Mouse (Mus musculus): ENCODE data around the gene Mllt11. TPM values are rescaled to one million over a fixed set of nuclear protein-coding genes. Genes with fewer than 3 reads are reported as not detected.
A peak's percentile ranks its signal among the peaks of the same experiment; 100 is the strongest.

The Mllt11 gene
- polyA plus RNA-seq, 1 experiment from 2014 or later = 570 TPM

GRCm38 (mm10) chr3:95270766-95271364 lies 38.9 kb upstream of the Mllt11 start:
- Histone ChIP-seq H3K27me3 (ENCODE audit: control insufficient read depth, insufficient read depth, low read length) (no peaks in the 10 kb centered on the region), H3K4me2 (replicated peaks) (no peak overlapping the region), H3K9ac (no peak overlapping the region), H3K9me3 (ENCODE audit: control insufficient read depth, low read length) (no peaks in the 10 kb centered on the region), H3K4me1 (replicated peaks; ENCODE audit: control insufficient read depth, insufficient read depth, low read length) (no peaks in the 10 kb centered on the region), H3K4me3 (replicated peaks; ENCODE audit: low read length) (no peak overlapping the region), H3K27ac (no peak overlapping the region), H3K36me3 (replicated peaks; ENCODE audit: control insufficient read depth, insufficient read depth) (peaks cover 28% of the 10 kb centered on the region)
- WGBS = 86% methylated on average over 12 of the region's 12 CpGs
- DNase-seq (ENCODE audit: low spot score) = no peak
- no peak for ATAC-seq (ENCODE audit: low FRiP score)

DNA sequence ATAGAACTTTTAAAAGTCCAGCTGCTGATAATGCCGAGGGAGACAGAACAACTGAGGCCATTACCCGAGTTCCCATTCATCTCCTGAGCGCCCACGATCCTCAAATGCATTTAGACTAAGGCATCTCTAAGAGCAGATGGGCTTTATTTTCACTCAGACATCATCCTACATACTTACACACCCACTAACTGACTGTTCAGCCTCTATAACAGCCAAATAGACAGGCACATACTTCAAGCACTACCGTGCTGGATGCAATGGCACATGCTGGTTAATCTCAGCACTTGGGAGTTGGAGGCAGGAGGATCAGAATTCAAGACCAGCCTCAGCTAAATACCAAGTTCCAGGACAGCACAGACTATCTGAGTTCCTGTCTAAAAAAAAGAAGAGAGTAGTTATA lies 37.8 kb upstream of the Mllt11 start:
- DNase-seq (ENCODE audit: low spot score) (no peak), ATAC-seq (ENCODE audit: low FRiP score) (no peak)
- Histone ChIP-seq H3K27me3 (ENCODE audit: control insufficient read depth, insufficient read depth, low read length) (no peaks in the 10 kb centered on the region), H3K27ac (no peak overlapping the region), H3K4me1 (replicated peaks; ENCODE audit: control insufficient read depth, insufficient read depth, low read length) (no peaks in the 10 kb centered on the region), H3K4me2 (replicated peaks) (no peak overlapping the region), H3K9ac (no peak overlapping the region), H3K36me3 (replicated peaks; ENCODE audit: control insufficient read depth, insufficient read depth) (peaks cover 33% of the 10 kb centered on the region), H3K4me3 (replicated peaks; ENCODE audit: low read length) (no peak overlapping the region), H3K9me3 (ENCODE audit: control insufficient read depth, low read length) (no peaks in the 10 kb centered on the region)
- WGBS = 92% methylated on average over 5 of the region's 5 CpGs

- H3K4me3 ChIP-seq (replicated peaks; ENCODE audit: low read length) = no peak overlapping the region
- H3K36me3 ChIP-seq (replicated peaks; ENCODE audit: control insufficient read depth, insufficient read depth) = peaks cover 51% of the 10 kb centered on the region
- DNase-seq (ENCODE audit: low spot score) (no peak), ATAC-seq (ENCODE audit: low FRiP score) (no peak)
- H3K27ac ChIP-seq = no peak overlapping the region
- no peaks in the 10 kb centered on the region for H3K9me3 ChIP-seq (ENCODE audit: control insufficient read depth, low read length)
- H3K4me1 ChIP-seq (replicated peaks; ENCODE audit: control insufficient read depth, insufficient read depth, low read length) = no peaks in the 10 kb centered on the region
- H3K27me3 ChIP-seq (ENCODE audit: control insufficient read depth, insufficient read depth, low read length) = no peaks in the 10 kb centered on the region
- no peak overlapping the region for H3K4me2 ChIP-seq (replicated peaks)
- no peak overlapping the region for H3K9ac ChIP-seq
Measured at GRCm38 (mm10) chr3:95267855-95268254, 35.9 kb upstream of the Mllt11 start.

- ATAC-seq (ENCODE audit: low FRiP score) = no peak
- Histone ChIP-seq H3K9ac (no peak overlapping the region), H3K27me3 (ENCODE audit: control insufficient read depth, insufficient read depth, low read length) (no peaks in the 10 kb centered on the region), H3K27ac (no peak overlapping the region), H3K4me2 (replicated peaks) (no peak overlapping the region), H3K36me3 (replicated peaks; ENCODE audit: control insufficient read depth, insufficient read depth) (peaks cover 68% of the 10 kb centered on the region), H3K4me1 (replicated peaks; ENCODE audit: control insufficient read depth, insufficient read depth, low read length) (no peaks in the 10 kb centered on the region), H3K4me3 (replicated peaks; ENCODE audit: low read length) (no peak overlapping the region), H3K9me3 (ENCODE audit: control insufficient read depth, low read length) (no peaks in the 10 kb centered on the region)
- no peak for DNase-seq (ENCODE audit: low spot score)
- WGBS = 97% methylated on average over 3 of the region's 3 CpGs
Measured at GRCm38 (mm10) chr3:95266052-95266451, 34.1 kb upstream of the Mllt11 start.

DNA sequence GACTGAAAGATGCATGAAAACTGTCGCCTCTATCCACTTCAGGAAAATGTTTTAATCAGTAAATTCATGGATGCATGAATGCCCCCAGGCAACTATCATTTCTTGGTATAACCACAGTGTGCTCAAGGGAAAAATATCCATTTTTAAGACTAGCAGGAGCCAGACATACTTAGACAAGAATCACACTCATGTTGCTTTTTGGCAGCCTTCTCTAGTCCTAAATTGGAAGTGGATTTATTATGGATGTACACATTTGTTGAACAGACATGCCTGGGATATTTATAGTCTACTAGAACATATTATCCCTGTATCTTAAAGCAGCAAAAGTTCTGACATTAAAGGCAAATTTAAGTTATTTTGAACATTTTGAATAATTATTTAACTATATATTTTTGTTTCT lies 32.8 kb upstream of the Mllt11 start:
- Histone ChIP-seq H3K9me3 (ENCODE audit: control insufficient read depth, low read length) (no peaks in the 10 kb centered on the region), H3K4me3 (replicated peaks; ENCODE audit: low read length) (no peak overlapping the region), H3K9ac (no peak overlapping the region), H3K4me2 (replicated peaks) (no peak overlapping the region), H3K36me3 (replicated peaks; ENCODE audit: control insufficient read depth, insufficient read depth) (peaks cover 78% of the 10 kb centered on the region), H3K27ac (no peak overlapping the region), H3K27me3 (ENCODE audit: control insufficient read depth, insufficient read depth, low read length) (no peaks in the 10 kb centered on the region), H3K4me1 (replicated peaks; ENCODE audit: control insufficient read depth, insufficient read depth, low read length) (no peaks in the 10 kb centered on the region)
- DNase-seq (ENCODE audit: low spot score) (no peak), ATAC-seq (ENCODE audit: low FRiP score) (no peak)
- WGBS = 66% methylated on average over 1 of the region's 1 CpGs

GRCm38 (mm10) chr3:95263089-95263739 lies 31.2 kb upstream of the Mllt11 start:
- H3K4me1 ChIP-seq (replicated peaks; ENCODE audit: control insufficient read depth, insufficient read depth, low read length) = no peaks in the 10 kb centered on the region
- H3K27ac ChIP-seq = no peak overlapping the region
- 51% methylated on average over 11 of the region's 11 CpGs for WGBS
- no peak overlapping the region for H3K4me2 ChIP-seq (replicated peaks)
- H3K27me3 ChIP-seq (ENCODE audit: control insufficient read depth, insufficient read depth, low read length) = no peaks in the 10 kb centered on the region
- H3K36me3 ChIP-seq (replicated peaks; ENCODE audit: control insufficient read depth, insufficient read depth) = peaks cover 82% of the 10 kb centered on the region
- ATAC-seq (ENCODE audit: low FRiP score) = no peak
- no peaks in the 10 kb centered on the region for H3K9me3 ChIP-seq (ENCODE audit: control insufficient read depth, low read length)
- peak; percentile 34 for DNase-seq (ENCODE audit: low spot score)
- H3K4me3 ChIP-seq (replicated peaks; ENCODE audit: low read length) = no peak overlapping the region
- H3K9ac ChIP-seq = no peak overlapping the region

DNA sequence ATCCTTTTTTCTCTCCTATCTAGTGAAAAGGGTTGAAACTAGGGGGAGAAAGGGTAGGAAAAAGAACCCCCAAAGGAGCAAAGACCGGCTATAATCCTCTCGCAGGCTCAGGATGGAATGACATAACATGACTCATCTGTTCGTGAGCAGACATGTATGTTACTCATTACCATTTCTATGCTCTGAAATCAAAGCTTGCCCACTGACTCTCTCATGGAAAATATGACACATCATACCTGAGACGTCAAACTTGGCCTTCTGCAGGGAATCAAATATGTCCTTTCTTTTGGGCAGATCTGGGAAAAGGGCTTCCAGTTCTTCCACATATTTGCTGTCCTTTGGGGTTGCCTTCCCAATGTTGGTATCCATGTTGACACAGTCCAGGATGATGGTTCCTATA lies 30.0 kb upstream of the Mllt11 start:
- H3K36me3 ChIP-seq (replicated peaks; ENCODE audit: control insufficient read depth, insufficient read depth) = peaks cover 82% of the 10 kb centered on the region

GRCm38 (mm10) chr3:95256931-95257330 lies 25.0 kb upstream of the Mllt11 start:
- 93% methylated on average over 5 of the region's 5 CpGs for WGBS
- no peaks in the 10 kb centered on the region for H3K27me3 ChIP-seq (ENCODE audit: control insufficient read depth, insufficient read depth, low read length)
- DNase-seq (ENCODE audit: low spot score) (no peak), ATAC-seq (ENCODE audit: low FRiP score) (no peak)
- H3K4me1 ChIP-seq (replicated peaks; ENCODE audit: control insufficient read depth, insufficient read depth, low read length) = no peaks in the 10 kb centered on the region
- H3K36me3 ChIP-seq (replicated peaks; ENCODE audit: control insufficient read depth, insufficient read depth) = peaks cover 93% of the 10 kb centered on the region
- no peak overlapping the region for H3K4me3 ChIP-seq (replicated peaks; ENCODE audit: low read length)
- no peak overlapping the region for H3K4me2 ChIP-seq (replicated peaks)
- H3K9ac ChIP-seq = no peak overlapping the region
- H3K27ac ChIP-seq = no peak overlapping the region
- H3K9me3 ChIP-seq (ENCODE audit: control insufficient read depth, low read length) = no peaks in the 10 kb centered on the region

More for the DNA sequence above, 30.0 kb upstream of the Mllt11 start:
- Histone ChIP-seq H3K4me2 (replicated peaks) (no peak overlapping the region), H3K9me3 (ENCODE audit: control insufficient read depth, low read length) (no peaks in the 10 kb centered on the region), H3K4me1 (replicated peaks; ENCODE audit: control insufficient read depth, insufficient read depth, low read length) (no peaks in the 10 kb centered on the region), H3K27me3 (ENCODE audit: control insufficient read depth, insufficient read depth, low read length) (no peaks in the 10 kb centered on the region), H3K9ac (no peak overlapping the region), H3K4me3 (replicated peaks; ENCODE audit: low read length) (no peak overlapping the region), H3K27ac (no peak overlapping the region)
- no peak for ATAC-seq (ENCODE audit: low FRiP score)
- WGBS = 93% methylated on average over 4 of the region's 4 CpGs
- DNase-seq (ENCODE audit: low spot score) = no peak

GRCm38 (mm10) chr3:95250783-95251424 lies 18.9 kb upstream of the Mllt11 start, which contains the start of gene Bnipl:
Gene Bnipl (minus strand): TSS chr3:95251193.
- H3K4me1 ChIP-seq (replicated peaks; ENCODE audit: control insufficient read depth, insufficient read depth, low read length) = no peaks in the 10 kb centered on the region
- H3K27ac ChIP-seq = no peak within 1 kb of the TSS
- H3K36me3 ChIP-seq (replicated peaks; ENCODE audit: control insufficient read depth, insufficient read depth) = peaks cover 39% of the 10 kb centered on the region
- H3K27me3 ChIP-seq (ENCODE audit: control insufficient read depth, insufficient read depth, low read length) = no peaks in the 10 kb centered on the region
- DNase-seq (ENCODE audit: low spot score) (no peak), ATAC-seq (ENCODE audit: low FRiP score) (no peak)
- WGBS = 65% methylated on average over 7 of the region's 7 CpGs
- H3K4me3 ChIP-seq (replicated peaks; ENCODE audit: low read length) = no peak within 1 kb of the TSS
- no peak within 1 kb of the TSS for H3K4me2 ChIP-seq (replicated peaks)
- no peak within 1 kb of the TSS for H3K9ac ChIP-seq
- H3K9me3 ChIP-seq (ENCODE audit: control insufficient read depth, low read length) = no peaks in the 10 kb centered on the region
